Mouse (Mus musculus) MEL (cell line): ENCODE measurements around the gene Vdr.

Experiments used
- CTCF ChIP-seq, 3 experiments: IDR thresholded peaks in 2 of 3; conservative IDR thresholded peaks in 1 of 3; 2 replicates each; pipeline ENCODE4 v1.5.1; 2011 to 2012; ENCODE audit warnings: low read length in 3 of 3, low read depth in 2 of 3, mild to moderate bottlenecking in 2 of 3, improper control_type of control experiment in 1 of 3, inconsistent platforms in 1 of 3, mixed read lengths in 1 of 3, moderate library complexity in 1 of 3; ENCODE audit not compliant: control insufficient read depth in 1 of 3, insufficient read depth in 1 of 3, poor library complexity in 1 of 3, severe bottlenecking in 1 of 3
- MAZ ChIP-seq: IDR thresholded peaks from 2 replicates; pipeline ENCODE4 v1.6.1; 2012; ENCODE audit warnings: low read depth, mild to moderate bottlenecking, inconsistent platforms, low read length, improper control_type of control experiment

- no peak for TF ChIP-seq CTCF (IDR thresholded peaks at IDR 0.05 in 2 of 3, conservative IDR thresholded peaks at IDR 0.05 in 1 of 3; ENCODE audit: control insufficient read depth in 1 of 3, insufficient read depth in 1 of 3, low read depth in 2 of 3, low read length in 3 of 3, poor library complexity in 1 of 3, severe bottlenecking in 1 of 3)
- no peak for TF ChIP-seq MAZ
These were observed 44.2 kb upstream of the Vdr start for GRCm38 (mm10) chr15:97954671-97955070.
